Comparison of ENCODE assay signal across 9 mouse cellular contexts in genomic region chr10:118640810-118641427, GRCm38 (mm10).
DNase-seq lines count a peak whose midpoint lies in the region; ATAC-seq and TF ChIP-seq lines count a peak whose summit lies in the region.
"Had no signal": no experiment of that assay in that cellular context is flagged by ENCODE, and none has a peak within 500 bp of the region (broad histone marks: within the 10 kb centered on the region; RNA-seq: fewer than 3 reads in every experiment).

No protein-coding gene starts in this region.

- ATAC-seq in intestine, embryonic 15.5 days, result 0 out of 2 replicates have a peak, but pooled peaks have one; percentile 23
- ATAC-seq in intestine, postnatal 0 days, result no peak
- peak; percentile 72 for ATAC-seq in hindbrain, embryonic 14.5 days (ENCODE audit: low FRiP score)
- no peak; the same call in 1 of the 2 replicates for ATAC-seq in midbrain, postnatal 0 days (ENCODE audit: low FRiP score)

- WGBS in intestine, embryonic 15.5 days, result 47% methylated on average over 12 of the region's 12 CpGs
- 57% methylated on average over 12 of the region's 12 CpGs for WGBS in intestine, postnatal 0 days
- WGBS in hindbrain, embryonic 14.5 days, result 26% methylated on average over 12 of the region's 12 CpGs
- WGBS in midbrain, postnatal 0 days, result 11% methylated on average over 12 of the region's 12 CpGs

- H3K36me3 ChIP-seq in intestine, embryonic 15.5 days, result no peaks in the 10 kb centered on the region
- H3K36me3 ChIP-seq in intestine, postnatal 0 days (ENCODE audit: control insufficient read depth, insufficient read depth), result no peaks in the 10 kb centered on the region
- H3K36me3 ChIP-seq in hindbrain, embryonic 14.5 days (replicated peaks; ENCODE audit: control insufficient read depth, insufficient read depth), result no peaks in the 10 kb centered on the region
- no peaks in the 10 kb centered on the region for H3K36me3 ChIP-seq in midbrain, postnatal 0 days (ENCODE audit: insufficient read depth, low read length)

- H3K4me3 ChIP-seq in intestine, embryonic 15.5 days (replicated peaks), result no peak overlapping the region
- no peak overlapping the region for H3K4me3 ChIP-seq in intestine, postnatal 0 days (ENCODE audit: low read depth, low read length)
- H3K4me3 ChIP-seq in hindbrain, embryonic 14.5 days (replicated peaks; ENCODE audit: low read length), result no peak overlapping the region
- no peak overlapping the region for H3K4me3 ChIP-seq in midbrain, postnatal 0 days (ENCODE audit: low read depth, low read length)
- H3K4me3 ChIP-seq: heart, adult 2 months had no signal

- no peak overlapping the region for H3K4me2 ChIP-seq in intestine, embryonic 15.5 days (replicated peaks)
- no peak overlapping the region for H3K4me2 ChIP-seq in intestine, postnatal 0 days (replicated peaks; ENCODE audit: low read depth)
- H3K4me2 ChIP-seq in hindbrain, embryonic 14.5 days (replicated peaks), result peak overlapping the region; percentile 6; the same call in 1 of the 2 replicates
- peak overlapping the region; percentile 7 for H3K4me2 ChIP-seq in midbrain, postnatal 0 days (ENCODE audit: low read depth, low read length, poor library complexity, severe bottlenecking)

- no peak overlapping the region for H3K27ac ChIP-seq in intestine, embryonic 15.5 days
- H3K27ac ChIP-seq in intestine, postnatal 0 days (ENCODE audit: low read depth, low read length), result no peak overlapping the region
- H3K27ac ChIP-seq in hindbrain, embryonic 14.5 days, result peak overlapping the region; percentile 27
- H3K27ac ChIP-seq in midbrain, postnatal 0 days (ENCODE audit: low read depth, low read length), result no peak overlapping the region
- H3K27ac ChIP-seq: heart, adult 2 months had no signal

- no peaks in the 10 kb centered on the region for H3K27me3 ChIP-seq in intestine, embryonic 15.5 days (replicated peaks)
- no peaks in the 10 kb centered on the region for H3K27me3 ChIP-seq in intestine, postnatal 0 days (replicated peaks; ENCODE audit: control insufficient read depth, insufficient read depth, low read length)
- H3K27me3 ChIP-seq in hindbrain, embryonic 14.5 days (ENCODE audit: control insufficient read depth, insufficient read depth, low read length), result no peaks in the 10 kb centered on the region
- no peaks in the 10 kb centered on the region for H3K27me3 ChIP-seq in midbrain, postnatal 0 days (ENCODE audit: insufficient read depth, low read length)

- no peak for TF ChIP-seq CTCF in intestine, postnatal 0 days (IDR thresholded peaks at IDR 0.05; ENCODE audit: low read depth)
- no peak for TF ChIP-seq CTCF in midbrain, postnatal 0 days (IDR thresholded peaks at IDR 0.05)

- no peaks in the 10 kb centered on the region for H3K9me3 ChIP-seq in intestine, embryonic 15.5 days
- no peaks in the 10 kb centered on the region for H3K9me3 ChIP-seq in intestine, postnatal 0 days (ENCODE audit: control insufficient read depth)
- H3K9me3 ChIP-seq in hindbrain, embryonic 14.5 days (ENCODE audit: control insufficient read depth, low read length), result no peaks in the 10 kb centered on the region
- no peaks in the 10 kb centered on the region for H3K9me3 ChIP-seq in midbrain, postnatal 0 days (ENCODE audit: low read length)

- H3K4me1 ChIP-seq in intestine, embryonic 15.5 days (replicated peaks), result peaks cover 7% of the 10 kb centered on the region; the same call in 1 of the 2 replicates
- H3K4me1 ChIP-seq in intestine, postnatal 0 days (replicated peaks; ENCODE audit: control insufficient read depth, insufficient read depth, low read length), result no peaks in the 10 kb centered on the region
- peaks cover 15% of the 10 kb centered on the region; the same call in 1 of the 2 replicates for H3K4me1 ChIP-seq in hindbrain, embryonic 14.5 days (replicated peaks; ENCODE audit: control insufficient read depth, insufficient read depth, low read length)
- H3K4me1 ChIP-seq in midbrain, postnatal 0 days (ENCODE audit: insufficient read depth, low read length), result peaks cover 4% of the 10 kb centered on the region; the same call in 1 of the 2 replicates

- peak; percentile 60 to 61 for DNase-seq in cerebellum, postnatal 14 days
- DNase-seq in hindbrain, embryonic 14.5 days (ENCODE audit: low spot score), result peak; percentile 47
- DNase-seq in midbrain, postnatal 0 days (ENCODE audit: low spot score), result peak; percentile 73
- DNase-seq in urinary bladder, postnatal 14 days (ENCODE audit: low spot score), result no peak
- DNase-seq in adrenal gland, postnatal 14 days, result no peak
- DNase-seq in frontal cortex, postnatal 14 days (ENCODE audit: low spot score in 2 of 2), result no peak
- DNase-seq: heart, adult 2 months had no signal

- H3K9ac ChIP-seq in intestine, embryonic 15.5 days, result no peak overlapping the region
- H3K9ac ChIP-seq in intestine, postnatal 0 days (ENCODE audit: low read depth, low read length), result no peak overlapping the region
- no peak overlapping the region for H3K9ac ChIP-seq in hindbrain, embryonic 14.5 days
- H3K9ac ChIP-seq in midbrain, postnatal 0 days (replicated peaks; ENCODE audit: low read length, poor library complexity, severe bottlenecking), result no peak overlapping the region

Comparison
In these comparisons a context has a peak if more than half of its experiments do, and no peak if none do; other contexts are left out.
1. ATAC-seq: peak in intestine, embryonic 15.5 days (single experiment) and hindbrain, embryonic 14.5 days (single experiment); none in intestine, postnatal 0 days (single experiment) and midbrain, postnatal 0 days (single experiment).
2. H3K4me2 ChIP-seq: peak in hindbrain, embryonic 14.5 days (single experiment) and midbrain, postnatal 0 days (single experiment); none in intestine, embryonic 15.5 days (single experiment) and intestine, postnatal 0 days (single experiment).
3. DNase-seq: peak in cerebellum, postnatal 14 days (2 of 2), hindbrain, embryonic 14.5 days (single experiment) and midbrain, postnatal 0 days (single experiment); none in urinary bladder, postnatal 14 days (single experiment), adrenal gland, postnatal 14 days (single experiment) and frontal cortex, postnatal 14 days (0 of 2).